Mouse (Mus musculus) CH12.LX (cell line): Measurements from ENCODE around the gene Stk24. TPM values are rescaled to one million over a fixed set of nuclear protein-coding genes. Genes with fewer than 3 reads are reported as not detected.

Experiments used
- DNase-seq: peaks from one replicate; pipeline ENCODE4 v3.0.0-alpha.2; 2013; ENCODE audit errors: extremely low read depth
- H3K27ac ChIP-seq: 2 replicates; pipeline ENCODE4 v1.5.1; 2012; ENCODE audit warnings: low read depth, mild to moderate bottlenecking, control low read depth, moderate library complexity; ENCODE audit not compliant: insufficient read depth
- H3K27me3 ChIP-seq: replicated peaks from 2 replicates; pipeline ENCODE3; 2012; ENCODE audit warnings: inconsistent platforms
- H3K36me3 ChIP-seq, 2 experiments: replicated peaks in 1 of 2; 2 replicates each; pipeline versions ENCODE3 to v1.6.1; 2012; ENCODE audit warnings: inconsistent platforms in 1 of 2, low read length in 1 of 2, mild to moderate bottlenecking in 1 of 2, mixed read lengths in 1 of 2, moderate library complexity in 1 of 2; ENCODE audit not compliant: control insufficient read depth in 1 of 2, insufficient read depth in 1 of 2
- H3K4me1 ChIP-seq, 2 experiments: 2 replicates each; pipeline ENCODE4 v1.6.1; 2012; ENCODE audit warnings: inconsistent platforms in 1 of 2, moderate library complexity in 1 of 2; ENCODE audit not compliant: insufficient read depth in 2 of 2, control insufficient read depth in 1 of 2
- H3K4me2 ChIP-seq: 2 replicates; pipeline ENCODE4 v1.6.1; 2012; ENCODE audit warnings: low read depth, mild to moderate bottlenecking, control low read depth; ENCODE audit not compliant: poor library complexity, insufficient read depth, severe bottlenecking
- H3K4me3 ChIP-seq, 3 experiments: fragments of 150-350 bp in 1 of 3; sonication (generic) in 1 of 3; replicated peaks in 1 of 3; 2 replicates each; pipeline versions ENCODE3 to v1.5.1; 2011 to 2012; ENCODE audit warnings: low read depth in 2 of 3, low read length in 2 of 3, mild to moderate bottlenecking in 2 of 3, moderate library complexity in 2 of 3, control low read depth in 1 of 3, improper control_type of control experiment in 1 of 3, inconsistent platforms in 1 of 3, mixed read lengths in 1 of 3; ENCODE audit not compliant: poor library complexity in 1 of 3
- H3K79me2 ChIP-seq: replicated peaks from 2 replicates; pipeline ENCODE4 v1.6.1; 2012; ENCODE audit warnings: mild to moderate bottlenecking, moderate library complexity; ENCODE audit not compliant: control insufficient read depth, poor library complexity, insufficient read depth, severe bottlenecking; ENCODE audit errors: extremely low read depth
- H3K9ac ChIP-seq: 2 replicates; pipeline ENCODE4 v1.6.1; 2012; ENCODE audit warnings: low read depth, mild to moderate bottlenecking, control low read depth, moderate library complexity; ENCODE audit not compliant: insufficient read depth
- H3K9me3 ChIP-seq: replicated peaks from 2 replicates; pipeline ENCODE3; 2012; ENCODE audit warnings: low read length, inconsistent platforms, mixed read lengths
- BHLHE40 ChIP-seq: IDR thresholded peaks from 2 replicates; pipeline ENCODE4 v1.6.1; 2011; ENCODE audit warnings: mild to moderate bottlenecking, low read depth, low read length, improper control_type of control experiment
- CHD2 ChIP-seq: IDR thresholded peaks from 2 replicates; pipeline ENCODE4 v1.6.1; 2011; ENCODE audit warnings: low read length, improper control_type of control experiment
- CTCF ChIP-seq, 2 experiments: IDR thresholded peaks in 1 of 2; conservative IDR thresholded peaks in 1 of 2; 2 replicates each; pipeline ENCODE4 v1.5.1; 2011 to 2012; ENCODE audit warnings: low read depth in 2 of 2, low read length in 2 of 2, improper control_type of control experiment in 1 of 2, inconsistent platforms in 1 of 2, mild to moderate bottlenecking in 1 of 2, moderate library complexity in 1 of 2
- E2F4 ChIP-seq: IDR thresholded peaks from 2 replicates; pipeline ENCODE4 v1.6.1; 2011; ENCODE audit warnings: low read depth, low read length, improper control_type of control experiment; ENCODE audit not compliant: insufficient replicate concordance
- ELF1 ChIP-seq: IDR thresholded peaks from 2 replicates; pipeline ENCODE4 v1.6.1; 2014; ENCODE audit warnings: low read depth, mild to moderate bottlenecking, inconsistent platforms, low read length, improper control_type of control experiment
- EP300 ChIP-seq: IDR thresholded peaks from 2 replicates; pipeline ENCODE4 v1.6.1; 2011; ENCODE audit warnings: low read length, improper control_type of control experiment
- ETS1 ChIP-seq: conservative IDR thresholded peaks from 2 replicates; pipeline ENCODE4 v1.6.1; 2012; ENCODE audit warnings: low read depth, mild to moderate bottlenecking, inconsistent platforms, low read length, improper control_type of control experiment, moderate library complexity
- HCFC1 ChIP-seq: IDR thresholded peaks from 2 replicates; pipeline ENCODE4 v1.6.1; 2012; ENCODE audit warnings: low read depth, mild to moderate bottlenecking, inconsistent platforms, low read length, improper control_type of control experiment
- IRF4 ChIP-seq: IDR thresholded peaks from 2 replicates; pipeline ENCODE4 v1.6.1; 2014; ENCODE audit warnings: low read depth, mild to moderate bottlenecking, inconsistent platforms, low read length, improper control_type of control experiment
- JUN ChIP-seq: IDR thresholded peaks from 2 replicates; pipeline ENCODE4 v1.6.1; 2011; ENCODE audit warnings: low read depth, mild to moderate bottlenecking, low read length, improper control_type of control experiment, moderate library complexity; ENCODE audit not compliant: insufficient read depth
- JUND ChIP-seq: conservative IDR thresholded peaks from 2 replicates; pipeline ENCODE4 v1.6.1; 2011; ENCODE audit warnings: low read depth, low read length, improper control_type of control experiment
- KAT2A ChIP-seq: IDR thresholded peaks from 2 replicates; pipeline ENCODE4 v1.6.1; 2012; ENCODE audit warnings: low read length, improper control_type of control experiment, inconsistent platforms; ENCODE audit not compliant: insufficient replicate concordance
- MAFK ChIP-seq: IDR thresholded peaks from 2 replicates; pipeline ENCODE4 v1.6.1; 2011; ENCODE audit warnings: low read length, improper control_type of control experiment; ENCODE audit not compliant: insufficient replicate concordance
- MAX ChIP-seq: IDR thresholded peaks from 2 replicates; pipeline ENCODE4 v1.6.1; 2011; ENCODE audit warnings: low read length, improper control_type of control experiment
- MAZ ChIP-seq: IDR thresholded peaks from 2 replicates; pipeline ENCODE4 v1.6.1; 2012; ENCODE audit warnings: low read depth, mild to moderate bottlenecking, inconsistent platforms, low read length, improper control_type of control experiment, moderate library complexity
- MEF2A ChIP-seq: IDR thresholded peaks from 2 replicates; pipeline ENCODE4 v1.6.1; 2014; ENCODE audit warnings: low read depth, mild to moderate bottlenecking, inconsistent platforms, low read length, improper control_type of control experiment, borderline replicate concordance
- MXI1 ChIP-seq: IDR thresholded peaks from 2 replicates; pipeline ENCODE4 v1.6.1; 2011; ENCODE audit warnings: mild to moderate bottlenecking, low read depth, low read length, improper control_type of control experiment
- MYC ChIP-seq: IDR thresholded peaks from 2 replicates; pipeline ENCODE4 v1.6.1; 2011; ENCODE audit warnings: low read depth, mild to moderate bottlenecking, improper control_type of control experiment, low read length
- NRF1 ChIP-seq: IDR thresholded peaks from 2 replicates; pipeline ENCODE4 v1.6.1; 2014; ENCODE audit warnings: low read depth, mild to moderate bottlenecking, inconsistent platforms, low read length, improper control_type of control experiment, moderate library complexity
- PAX5 ChIP-seq: IDR thresholded peaks from 2 replicates; pipeline ENCODE4 v1.6.1; 2012; ENCODE audit warnings: low read length, inconsistent platforms, mixed read lengths
- POLR2A ChIP-seq: IDR thresholded peaks from 2 replicates; pipeline ENCODE4 v1.6.1; 2011; ENCODE audit warnings: low read depth, mild to moderate bottlenecking, improper control_type of control experiment, low read length
- POLR2AphosphoS2 ChIP-seq: IDR thresholded peaks from 2 replicates; pipeline ENCODE4 v1.6.1; 2011; ENCODE audit warnings: low read depth, low read length, improper control_type of control experiment
- RAD21 ChIP-seq: IDR thresholded peaks from 2 replicates; pipeline ENCODE4 v1.6.1; 2011; ENCODE audit warnings: low read depth, mild to moderate bottlenecking, low read length, improper control_type of control experiment, moderate library complexity
- RCOR1 ChIP-seq: conservative IDR thresholded peaks from 2 replicates; pipeline ENCODE4 v1.6.1; 2012; ENCODE audit warnings: low read depth, mild to moderate bottlenecking, inconsistent platforms, low read length, improper control_type of control experiment
- SIN3A ChIP-seq: IDR thresholded peaks from 2 replicates; pipeline ENCODE4 v1.6.1; 2012; ENCODE audit warnings: low read length, improper control_type of control experiment, inconsistent platforms
- SMC3 ChIP-seq: IDR thresholded peaks from 2 replicates; pipeline ENCODE4 v1.6.1; 2011; ENCODE audit warnings: low read depth, low read length, improper control_type of control experiment
- TBP ChIP-seq: conservative IDR thresholded peaks from 2 replicates; pipeline ENCODE4 v1.6.1; 2011; ENCODE audit warnings: low read depth, low read length, improper control_type of control experiment
- TCF12 ChIP-seq: IDR thresholded peaks from 2 replicates; pipeline ENCODE4 v1.6.1; 2014; ENCODE audit warnings: low read depth, mild to moderate bottlenecking, inconsistent platforms, low read length, improper control_type of control experiment
- USF1 ChIP-seq: IDR thresholded peaks from 2 replicates; pipeline ENCODE4 v1.6.1; 2014; ENCODE audit warnings: low read depth, mild to moderate bottlenecking, inconsistent platforms, low read length, improper control_type of control experiment
- USF2 ChIP-seq: conservative IDR thresholded peaks from 2 replicates; pipeline ENCODE4 v1.6.1; 2011; ENCODE audit warnings: low read depth, low read length, improper control_type of control experiment
- ZC3H11A ChIP-seq: IDR thresholded peaks from 2 replicates; pipeline ENCODE4 v1.6.1; 2012; ENCODE audit warnings: low read depth, mild to moderate bottlenecking, inconsistent platforms, low read length, improper control_type of control experiment
- ZKSCAN1 ChIP-seq: IDR thresholded peaks from 2 replicates; pipeline ENCODE4 v1.6.1; 2012; ENCODE audit warnings: low read depth, inconsistent platforms, low read length, improper control_type of control experiment, borderline replicate concordance
- ZMIZ1 ChIP-seq: IDR thresholded peaks from 2 replicates; pipeline ENCODE4 v1.6.1; 2012; ENCODE audit warnings: low read depth, mild to moderate bottlenecking, inconsistent platforms, low read length, improper control_type of control experiment
- dilution Hi-C: fragments of 300-500 bp; cut with MboI; formaldehyde crosslinking; loops from 2 replicates; pipeline ENCODE4 v1.14.3; 2020; ENCODE audit warnings: low sequenced_read_pairs; ENCODE audit not compliant: extremely low pct_unique_long_range_greater_than_20kb, extremely low pct_ligation_motif_present
- in situ Hi-C: fragments of 300-500 bp; cut with MboI; formaldehyde crosslinking; loops from 3 replicates; pipeline ENCODE4 v1.14.3; 2019; ENCODE audit warnings: low sequenced_read_pairs, low pct_ligation_motif_present, low pct_unique_long_range_greater_than_20kb, mixed read lengths
- polyA plus RNA-seq: library from polyadenylated mRNA; unstranded; fragments of >175 nt; gene quantifications from 2 replicates; pipeline ENCODE4 v1.2.1, GENCODE M21; 2012; ENCODE audit warnings: low read depth; ENCODE audit not compliant: insufficient read length
- total RNA-seq, 2 experiments: library from RNA; depleted of rRNA; stranded (reverse); fragments of 300-350 nt in 1 of 2; fragments of >200 nt in 1 of 2; gene quantifications; 2 replicates each; pipeline ENCODE4 v1.2.3; 2012 to 2014

The Stk24 gene
- total and polyA plus RNA-seq, 3 experiments: 35.5 to 96.7 (median 52.7) TPM

GRCm38 (mm10) chr14:121329401-121330089, 50.3 kb downstream of the Stk24 start (continued):
- peak; percentile 69; the same call in 1 of the 2 replicates for TF ChIP-seq TCF12
- no peak for TF ChIP-seq HCFC1
- no peak for TF ChIP-seq CTCF (conservative IDR thresholded peaks at IDR 0.05 in 1 of 2, IDR thresholded peaks at IDR 0.05 in 1 of 2; ENCODE audit: low read depth in 2 of 2, low read length in 2 of 2)
- TF ChIP-seq MYC: peak; percentile 71
- TF ChIP-seq MXI1: no peak
- peak; percentile 47; the same call in 1 of the 2 replicates for TF ChIP-seq CHD2
- peak; percentile 78 for TF ChIP-seq SIN3A
- TF ChIP-seq MAFK: peak; percentile 57; the same call in 1 of the 2 replicates
- 0 out of 2 replicates have a peak, but pooled peaks have one; percentile 59 for TF ChIP-seq MAZ
- no peak for TF ChIP-seq SMC3
- peak; percentile 69; the same call in 1 of the 2 replicates for TF ChIP-seq MAX
- peak; percentile 72 for TF ChIP-seq BHLHE40
- TF ChIP-seq USF1: peak; percentile 50
- TF ChIP-seq, all 38 proteins: peak for 19

GRCm38 (mm10) chr14:121328878-121329277, 50.9 kb downstream of the Stk24 start:
- Histone ChIP-seq H3K4me2 (peak overlapping the region; percentile 85), H3K27me3 (no peaks in the 10 kb centered on the region), H3K27ac (peak overlapping the region; percentile 96), H3K36me3 (peaks cover 11 to 44% of the 10 kb centered on the region in 2 experiments), H3K9me3 (no peaks in the 10 kb centered on the region), H3K9ac (peak overlapping the region; percentile 71), H3K4me3 (peak overlapping the region; percentile 18 to 47 (median 35)), H3K4me1 (peaks cover 43 to 89% of the 10 kb centered on the region in 2 experiments), H3K79me2 (peaks cover 91% of the 10 kb centered on the region)
- dilution Hi-C loops (no loop called here), in situ Hi-C loops (no loop called here)
- peak; percentile 75 for DNase-seq
- TF ChIP-seq IRF4 (peak; percentile 56; the same call in 1 of the 2 replicates), MAFK (0 out of 2 replicates have a peak, but pooled peaks have one; percentile 21), RAD21 (no peak), POLR2A (no peak; the same call in 1 of the 2 replicates), JUND (no peak), CTCF (conservative IDR thresholded peaks at IDR 0.05 in 1 of 2, IDR thresholded peaks at IDR 0.05 in 1 of 2; ENCODE audit: low read depth in 2 of 2, low read length in 2 of 2) (no peak), USF2 (no peak), KAT2A (no peak), SMC3 (no peak), MEF2A (peak; percentile 49; the same call in 1 of the 2 replicates), PAX5 (no peak), ZC3H11A (no peak), ZMIZ1 (peak; percentile 80), E2F4 (no peak), POLR2AphosphoS2 (no peak), TCF12 (peak; percentile 64), ELF1 (peak; percentile 66), MXI1 (peak; percentile 82), BHLHE40 (peak; percentile 84), ETS1 (peak; percentile 74), MAX (peak; percentile 84), NRF1 (0 out of 2 replicates have a peak, but pooled peaks have one; percentile 9), USF1 (no peak), JUN (no peak; the same call in 1 of the 2 replicates), CHD2 (0 out of 2 replicates have a peak, but pooled peaks have one; percentile 46), HCFC1 (peak; percentile 45; the same call in 1 of the 2 replicates), RCOR1 (peak; percentile 74; the same call in 1 of the 2 replicates), EP300 (peak; percentile 83), ZKSCAN1 (no peak; the same call in 1 of the 2 replicates), TBP (0 out of 2 replicates have a peak, but pooled peaks have one; percentile 32)
